Mouse (Mus musculus) thymus, adult 2 months (tissue): ENCODE results near the gene Runx3. TPM values are rescaled to one million over a fixed set of nuclear protein-coding genes. Genes with fewer than 3 reads are reported as not detected.

ENCODE experiments used
- DNase-seq: peaks from one replicate; pipeline ENCODE4 v3.0.0; 2021
- H3K27ac ChIP-seq: fragments of 200-500 bp; 2 replicates; pipeline ENCODE4 v1.5.1; 2012; ENCODE audit warnings: low read length, control low read depth; ENCODE audit not compliant: control insufficient read depth, insufficient read depth
- H3K27me3 ChIP-seq: fragments of 200-500 bp; 2 replicates; pipeline ENCODE4 v1.6.1; 2012; ENCODE audit warnings: mild to moderate bottlenecking, low read length, moderate library complexity, mixed read lengths; ENCODE audit not compliant: control insufficient read depth, insufficient read depth
- H3K36me3 ChIP-seq: fragments of 200-500 bp; 2 replicates; pipeline ENCODE4 v1.6.1; 2012; ENCODE audit warnings: mild to moderate bottlenecking, low read length, moderate library complexity; ENCODE audit not compliant: control insufficient read depth, insufficient read depth
- H3K4me1 ChIP-seq: fragments of 200-500 bp; replicated peaks from 2 replicates; pipeline ENCODE4 v1.6.1; 2012; ENCODE audit warnings: low read length; ENCODE audit not compliant: control insufficient read depth, insufficient read depth
- H3K4me3 ChIP-seq: fragments of 200-500 bp; 2 replicates; pipeline ENCODE4 v1.5.1; 2012; ENCODE audit warnings: mild to moderate bottlenecking, low read length, control low read depth, moderate library complexity; ENCODE audit not compliant: control insufficient read depth, insufficient read depth
- CTCF ChIP-seq: fragments of 200-500 bp; IDR thresholded peaks from 2 replicates; pipeline ENCODE4 v1.5.1; 2012; ENCODE audit warnings: mild to moderate bottlenecking, control low read depth, low read length, moderate library complexity, borderline replicate concordance; ENCODE audit not compliant: control insufficient read depth, poor library complexity, insufficient read depth; ENCODE audit errors: extremely low read depth
- POLR2A ChIP-seq: fragments of 200-500 bp; IDR thresholded peaks from 2 replicates; pipeline ENCODE4 v1.6.1; 2012; ENCODE audit warnings: mild to moderate bottlenecking, low read length, control low read depth, moderate library complexity; ENCODE audit not compliant: control insufficient read depth, poor library complexity, insufficient read depth; ENCODE audit errors: extremely low read depth
- WGBS: fragments of 180-500 bp; shearing (Covaris S2); methylation state at CpG from one replicate; pipeline ENCODE4 v1.1.7; 2018; 5-methylcytosine and 5-hydroxymethylcytosine counted together
- polyA plus RNA-seq: library from polyadenylated mRNA; depleted of rRNA; stranded (reverse); fragments of >200 nt; gene quantifications from 2 replicates; pipeline ENCODE4 v1.2.3, GENCODE M21; 2012

The Runx3 gene
- polyA plus RNA-seq, 1 experiment, result 24.6 TPM

DNA sequence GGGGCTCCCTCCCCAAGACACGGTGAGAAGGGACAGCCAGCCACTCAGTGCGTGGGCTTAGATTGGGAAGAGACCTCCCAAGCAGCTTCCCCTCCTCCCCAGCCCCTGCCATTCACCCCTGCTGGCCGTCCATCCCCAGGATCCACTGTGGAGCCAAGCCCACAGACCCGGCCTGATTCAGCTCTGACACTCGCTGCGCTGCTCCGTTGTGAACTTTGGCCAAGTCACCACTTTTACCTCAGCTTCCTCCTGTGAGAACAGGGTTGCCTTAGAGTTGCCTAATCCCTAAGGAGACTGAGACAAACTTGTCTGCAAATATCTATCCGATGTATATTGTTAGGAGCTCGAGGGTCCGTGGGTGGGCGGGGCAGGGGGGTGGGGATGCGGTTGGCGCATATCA lies 21.3 kb downstream of the Runx3 start:
- WGBS, result 18% methylated on average over 13 of the region's 13 CpGs
- TF ChIP-seq POLR2A, result no peak
- TF ChIP-seq CTCF, result no peak
- no peaks in the 10 kb centered on the region for H3K36me3 ChIP-seq
- peaks cover 21% of the 10 kb centered on the region for H3K4me1 ChIP-seq
- no peak overlapping the region for H3K4me3 ChIP-seq
- DNase-seq, result no peak
- H3K27ac ChIP-seq, result no peak overlapping the region
- H3K27me3 ChIP-seq, result peaks cover 15% of the 10 kb centered on the region

DNA sequence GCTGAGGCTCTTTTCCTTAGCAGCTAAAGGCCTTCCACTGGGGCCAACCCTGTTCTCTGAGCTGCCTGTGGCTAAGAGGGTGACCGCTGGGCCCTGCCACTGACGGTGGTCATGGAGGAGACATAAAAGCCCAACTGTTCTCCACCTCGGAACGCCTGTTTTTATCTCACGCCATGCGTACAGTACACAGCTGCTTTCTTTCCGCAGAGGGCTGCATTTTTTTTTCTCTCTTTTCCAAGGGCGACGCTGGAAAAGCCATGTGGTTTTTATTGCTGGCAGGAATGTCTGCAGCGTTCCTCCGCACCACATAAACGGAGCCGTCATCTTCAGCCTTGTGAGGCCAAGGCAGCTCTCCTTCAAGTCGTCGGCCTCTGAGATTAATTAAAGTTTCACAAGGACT lies 26.3 kb downstream of the Runx3 start:
- no peaks in the 10 kb centered on the region for H3K27me3 ChIP-seq
- H3K27ac ChIP-seq, result no peak overlapping the region
- no peak for DNase-seq
- 89% methylated on average over 15 of the region's 15 CpGs for WGBS
- H3K36me3 ChIP-seq, result no peaks in the 10 kb centered on the region
- TF ChIP-seq POLR2A (no peak), CTCF (no peak)
- peaks cover 6% of the 10 kb centered on the region for H3K4me1 ChIP-seq
- no peak overlapping the region for H3K4me3 ChIP-seq

DNA sequence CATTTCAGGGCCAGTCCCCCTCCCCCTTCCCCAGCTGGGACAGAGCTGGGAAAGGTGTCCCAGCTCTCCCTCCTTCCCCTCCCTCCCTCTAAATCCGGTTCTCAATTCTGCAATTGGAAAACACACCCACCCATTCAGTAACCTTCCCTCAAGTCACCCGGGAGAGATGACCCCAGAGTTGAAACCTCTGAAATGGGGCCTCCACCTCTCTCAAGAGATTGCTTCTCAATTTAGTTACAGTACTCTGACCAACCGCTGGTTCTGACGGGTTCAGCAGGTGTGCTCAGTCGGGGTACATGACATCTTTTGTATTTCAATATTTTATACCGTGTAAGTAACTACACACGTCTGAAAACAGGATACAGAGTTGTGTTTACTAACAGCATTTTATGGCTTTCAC lies 28.2 kb downstream of the Runx3 start:
- Histone ChIP-seq H3K4me3 (no peak overlapping the region), H3K27ac (no peak overlapping the region), H3K36me3 (no peaks in the 10 kb centered on the region), H3K4me1 (peaks cover 21% of the 10 kb centered on the region), H3K27me3 (no peaks in the 10 kb centered on the region; the same call in 1 of the 2 replicates)
- 40% methylated on average over 7 of the region's 7 CpGs for WGBS
- TF ChIP-seq POLR2A, result no peak
- no peak for TF ChIP-seq CTCF
- DNase-seq, result no peak

DNA sequence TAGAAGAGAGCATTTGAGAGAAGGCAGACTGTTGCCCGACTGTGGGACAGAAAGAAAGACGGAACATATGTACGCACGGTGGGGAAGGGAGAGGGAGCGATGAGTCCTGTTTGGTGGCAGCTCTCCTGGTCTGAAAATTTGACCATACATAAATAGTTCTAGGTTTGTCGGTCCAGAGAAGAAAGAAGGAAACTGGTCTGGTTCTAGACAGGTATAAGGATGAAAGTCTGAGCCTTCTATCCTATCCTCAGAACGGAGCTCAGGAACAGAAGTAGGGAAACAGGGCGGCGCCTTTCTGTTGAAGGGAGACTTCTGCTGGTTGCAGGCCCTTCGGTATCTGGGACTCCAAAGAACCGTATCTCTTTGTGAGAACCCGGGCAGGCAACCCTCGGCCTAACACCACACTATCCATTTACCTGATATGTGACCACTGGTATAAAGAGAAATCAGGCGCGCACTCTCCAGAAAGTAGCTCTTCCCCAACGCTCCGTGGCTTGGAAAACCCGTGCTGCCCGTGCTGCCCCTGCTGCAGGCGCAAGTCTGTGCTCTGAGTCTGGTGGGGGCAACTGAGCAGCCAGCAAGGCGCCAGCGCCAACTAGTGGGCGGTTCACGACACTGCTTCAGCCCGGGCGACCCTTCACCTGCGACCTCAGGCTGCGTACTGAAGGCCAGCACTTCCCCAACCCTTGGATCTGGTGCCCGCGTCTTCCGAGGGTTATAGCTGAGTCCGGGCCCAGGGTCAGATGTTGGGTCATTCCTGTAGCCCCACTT lies 29.8 kb downstream of the Runx3 start:
- peak; percentile 90 for DNase-seq
- Histone ChIP-seq H3K4me1 (peaks cover 35% of the 10 kb centered on the region), H3K27ac (no peak overlapping the region), H3K36me3 (no peaks in the 10 kb centered on the region), H3K27me3 (no peaks in the 10 kb centered on the region; the same call in 1 of the 2 replicates), H3K4me3 (no peak overlapping the region)
- TF ChIP-seq CTCF (peak; percentile 97), POLR2A (no peak)
- WGBS, result 24% methylated on average over 32 of the region's 32 CpGs

DNA sequence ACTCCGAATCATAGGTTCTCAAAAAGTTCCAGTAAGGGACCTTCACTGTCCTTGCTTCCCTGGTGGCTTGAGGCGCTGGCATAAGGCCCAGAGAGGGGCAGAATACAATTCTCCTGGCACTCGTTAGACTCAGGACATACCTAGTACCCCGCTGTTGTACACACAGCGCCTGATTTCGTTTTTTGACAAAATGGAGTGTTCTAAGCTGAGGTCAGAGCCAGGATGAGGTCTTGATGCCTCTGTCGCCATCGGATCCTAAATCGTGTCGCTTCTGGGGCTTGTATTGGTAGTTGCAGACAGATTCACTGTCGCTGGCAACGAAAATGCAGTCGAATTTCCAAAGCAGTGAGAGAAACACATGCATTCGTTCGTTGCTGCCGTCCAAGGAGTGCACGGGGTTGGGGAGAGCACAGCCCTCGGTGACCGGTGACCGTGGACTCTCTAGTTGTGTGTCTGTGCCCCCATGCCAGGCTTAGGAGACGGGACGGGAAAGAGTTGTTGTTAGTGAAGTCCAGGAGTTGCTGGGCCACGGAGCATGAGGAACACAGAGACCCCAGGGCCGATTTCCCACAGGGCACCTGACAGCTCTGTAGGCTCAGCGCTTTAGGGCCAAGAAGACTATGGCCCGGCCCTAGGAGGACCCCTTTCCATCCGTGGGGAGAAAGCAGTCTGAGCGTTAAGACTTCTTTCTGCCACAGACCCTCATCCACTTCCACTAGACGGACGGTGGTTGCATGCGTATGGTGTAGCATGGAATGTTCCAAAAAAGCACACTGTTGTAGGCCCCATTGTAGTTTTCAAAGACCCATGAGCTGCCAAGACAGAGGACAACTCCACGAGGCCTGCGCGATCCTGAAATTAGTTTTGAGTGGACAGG lies 30.9 kb downstream of the Runx3 start:
- DNase-seq, result no peak
- Histone ChIP-seq H3K4me1 (peaks cover 43% of the 10 kb centered on the region), H3K36me3 (no peaks in the 10 kb centered on the region), H3K27ac (no peak overlapping the region), H3K27me3 (no peaks in the 10 kb centered on the region; the same call in 1 of the 2 replicates), H3K4me3 (no peak overlapping the region)
- TF ChIP-seq CTCF, result no peak
- no peak for TF ChIP-seq POLR2A
- WGBS, result 82% methylated on average over 34 of the region's 34 CpGs

DNA sequence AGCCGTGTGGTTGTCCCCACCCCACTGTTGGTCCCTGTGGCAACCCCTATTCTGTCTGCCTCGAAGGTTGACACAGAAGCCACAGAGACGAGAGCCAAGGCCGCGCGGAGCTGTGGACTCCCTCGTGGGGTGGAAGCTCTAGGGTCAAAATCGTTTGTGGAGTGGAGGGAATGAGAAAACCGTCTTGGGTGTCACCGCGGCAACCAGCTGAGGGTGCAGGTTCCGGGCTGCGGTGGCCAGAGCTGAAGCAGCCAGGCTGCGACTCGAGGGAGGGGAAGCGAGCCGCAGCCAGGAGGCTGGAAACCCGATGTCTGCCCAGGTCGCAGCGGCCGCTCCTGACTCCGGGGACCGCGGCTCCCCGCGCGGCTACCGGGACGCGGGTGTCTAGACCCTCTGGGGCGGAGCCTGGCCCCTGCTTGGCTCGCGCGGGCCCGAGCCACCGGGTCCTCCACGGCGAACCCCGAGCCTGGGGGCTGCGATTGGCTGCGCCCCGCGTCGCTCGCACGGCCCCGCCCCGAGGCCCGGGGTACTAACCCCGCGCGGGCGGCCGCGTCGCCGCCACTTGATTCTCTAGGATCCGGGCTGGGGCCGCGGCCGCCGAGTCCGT lies 31.6 kb downstream of the Runx3 start:
- no peaks in the 10 kb centered on the region; the same call in 1 of the 2 replicates for H3K27me3 ChIP-seq
- H3K27ac ChIP-seq, result no peak overlapping the region
- H3K4me1 ChIP-seq, result peaks cover 49% of the 10 kb centered on the region
- H3K4me3 ChIP-seq, result peak overlapping the region; percentile 49
- 3% methylated on average over 61 of the region's 63 CpGs for WGBS
- no peaks in the 10 kb centered on the region for H3K36me3 ChIP-seq
- TF ChIP-seq CTCF (no peak), POLR2A (no peak)
- peak; percentile 59 for DNase-seq
